Mouse (Mus musculus): ENCODE results near the gene Gm12169. TPM values are rescaled to one million over a fixed set of nuclear protein-coding genes. Genes with fewer than 3 reads are reported as not detected.
"Not testable (repeated sequence)": the region's sequence is repeated elsewhere in the genome, so short reads cannot be mapped to it uniquely, and the experiment has no call there.

Gene Gm12169
- total RNA-seq (2014; fragmentation: Nextera tagmentation) = not detected in 2 replicates
- total RNA-seq (2017) = not detected in 2 replicates

DNA sequence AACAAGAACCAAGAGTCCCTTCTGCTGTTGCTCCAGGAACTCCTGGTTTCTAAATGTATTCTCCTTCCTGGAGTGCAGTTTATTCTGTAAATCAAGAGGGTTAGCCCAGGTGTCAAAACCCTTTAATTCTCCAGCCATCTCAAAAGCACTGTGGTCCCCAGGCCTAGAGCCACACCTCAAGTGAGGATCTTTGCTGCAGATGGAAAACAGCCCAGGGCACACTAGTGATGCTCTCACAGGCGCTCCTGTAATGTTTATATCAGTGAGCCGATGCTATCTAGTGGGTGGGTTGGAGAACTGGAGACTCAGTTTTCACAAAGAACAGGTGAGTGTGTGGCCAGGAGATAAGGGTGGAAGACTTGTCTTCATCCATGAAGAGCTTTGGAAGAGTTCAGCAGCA is at the start of gene Gm12169:
Gene Gm12169, plus strand, starts transcription at position 301 of the 400 bp plus-strand sequence.
- ATAC-seq (replicated peaks; ENCODE audit: low FRiP score, low TSS enrichment, poor library complexity, severe bottlenecking) = no peak

DNA sequence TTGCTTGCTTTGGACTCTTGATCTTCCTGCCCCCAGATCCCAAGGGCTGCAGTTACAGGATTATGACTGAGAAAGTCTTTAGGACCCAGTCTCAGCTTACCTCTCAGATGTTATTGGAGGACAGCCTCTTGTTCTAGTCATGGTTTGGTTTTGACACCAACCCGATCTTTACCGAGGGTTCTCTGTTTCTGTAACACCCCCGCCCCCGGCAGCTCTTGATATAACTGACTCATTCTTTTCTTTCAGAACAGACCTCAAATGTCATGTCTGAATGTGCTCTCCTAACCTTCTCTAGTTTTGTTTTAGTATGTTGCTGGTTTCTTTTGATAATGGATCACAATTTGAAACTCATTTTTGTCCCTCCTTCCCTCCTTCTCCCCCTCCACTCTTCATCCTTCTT is 49.8 kb upstream of the Gm12169 start:
- ATAC-seq (replicated peaks; ENCODE audit: low FRiP score, low TSS enrichment, poor library complexity, severe bottlenecking) = no peak

DNA sequence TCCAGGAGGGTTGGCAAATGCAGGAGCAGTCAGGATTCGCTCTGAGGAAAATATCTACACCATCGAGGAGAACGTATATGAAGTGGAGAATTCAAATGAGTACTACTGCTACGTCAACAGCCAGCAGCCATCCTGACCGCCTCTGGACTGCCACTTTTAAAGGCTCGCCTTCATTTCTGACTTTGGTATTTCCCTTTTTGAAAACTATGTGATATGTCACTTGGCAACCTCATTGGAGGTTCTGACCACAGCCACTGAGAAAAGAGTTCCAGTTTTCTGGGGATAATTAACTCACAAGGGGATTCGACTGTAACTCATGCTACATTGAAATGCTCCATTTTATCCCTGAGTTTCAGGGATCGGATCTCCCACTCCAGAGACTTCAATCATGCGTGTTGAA is 44.7 kb upstream of the Gm12169 start:
- no peak for ATAC-seq (replicated peaks; ENCODE audit: low FRiP score, low TSS enrichment, poor library complexity, severe bottlenecking)

DNA sequence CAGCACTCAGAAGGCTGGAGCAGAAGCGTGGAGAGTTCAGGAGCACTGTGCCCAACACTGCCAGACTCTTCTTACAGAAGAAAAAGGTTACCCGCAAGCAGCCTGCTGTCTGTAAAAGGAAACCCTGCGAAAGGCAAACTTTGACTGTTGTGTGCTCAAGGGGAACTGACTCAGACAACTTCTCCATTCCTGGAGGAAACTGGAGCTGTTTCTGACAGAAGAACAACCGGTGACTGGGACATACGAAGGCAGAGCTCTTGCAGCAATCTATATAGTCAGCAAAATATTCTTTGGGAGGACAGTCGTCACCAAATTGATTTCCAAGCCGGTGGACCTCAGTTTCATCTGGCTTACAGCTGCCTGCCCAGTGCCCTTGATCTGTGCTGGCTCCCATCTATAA is 43.5 kb upstream of the Gm12169 start:
- no peak for ATAC-seq (replicated peaks; ENCODE audit: low FRiP score, low TSS enrichment, poor library complexity, severe bottlenecking)

DNA sequence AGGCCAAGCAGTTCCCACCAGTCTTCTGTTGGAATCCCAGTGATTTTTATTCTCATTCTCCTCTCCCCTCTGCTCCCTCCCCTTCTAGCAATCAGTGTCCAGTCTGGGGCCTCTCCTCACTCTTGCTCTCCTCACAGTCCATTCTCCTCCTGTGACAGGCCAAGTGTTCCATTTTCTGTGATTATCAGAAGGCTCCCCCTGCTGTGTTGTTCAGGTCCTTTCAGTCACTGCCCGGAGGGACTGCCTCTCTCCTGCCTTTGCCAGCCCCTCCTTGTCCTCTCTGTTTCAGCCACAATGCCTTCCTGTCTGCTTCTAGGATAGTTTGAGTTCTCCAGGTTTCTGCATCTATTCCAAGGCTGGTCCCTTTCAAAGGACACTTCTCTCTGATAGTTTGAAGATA is 35.8 kb upstream of the Gm12169 start:
- ATAC-seq (replicated peaks; ENCODE audit: low FRiP score, low TSS enrichment, poor library complexity, severe bottlenecking) = peak; percentile 67

DNA sequence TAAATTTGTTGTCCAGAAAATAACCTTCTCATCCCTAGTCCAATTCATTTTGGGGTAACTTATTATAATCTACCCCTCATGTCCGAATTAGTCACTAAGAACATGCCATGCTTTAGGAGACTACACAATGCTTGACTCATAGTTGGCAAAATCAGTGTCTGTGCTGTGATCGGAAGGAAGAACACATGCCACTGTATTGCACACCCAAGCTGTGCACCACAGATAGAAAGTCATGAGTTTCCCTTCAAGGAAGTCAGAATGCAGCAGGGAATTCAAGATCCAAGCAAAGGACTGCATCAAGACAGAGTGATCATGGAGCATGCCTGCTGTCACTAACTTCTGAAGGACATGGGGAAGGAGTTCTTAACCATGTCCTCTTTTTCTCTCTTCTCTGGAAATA is 35.4 kb upstream of the Gm12169 start:
- no peak for ATAC-seq (replicated peaks; ENCODE audit: low FRiP score, low TSS enrichment, poor library complexity, severe bottlenecking)

DNA sequence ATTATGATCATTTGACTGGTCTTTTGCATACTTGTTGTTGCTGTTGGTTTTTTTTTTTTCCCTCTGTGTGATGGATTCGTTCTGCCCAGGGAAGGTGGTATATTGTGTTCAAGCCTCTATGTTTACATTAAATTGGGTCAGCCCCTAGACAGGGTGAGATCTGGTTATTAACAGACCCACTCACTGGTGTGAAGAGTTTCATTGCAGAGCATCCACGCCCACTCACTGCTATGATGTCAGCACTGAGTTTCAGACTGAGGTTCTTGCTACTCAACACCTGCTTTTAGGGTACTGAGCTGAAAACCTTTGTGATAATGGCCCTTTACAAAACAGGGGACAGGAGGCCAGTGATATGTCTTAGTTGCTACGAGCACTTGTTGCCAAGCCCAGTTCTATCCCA is 16.9 kb upstream of the Gm12169 start:
- no peak for ATAC-seq (replicated peaks; ENCODE audit: low FRiP score, low TSS enrichment, poor library complexity, severe bottlenecking)

DNA sequence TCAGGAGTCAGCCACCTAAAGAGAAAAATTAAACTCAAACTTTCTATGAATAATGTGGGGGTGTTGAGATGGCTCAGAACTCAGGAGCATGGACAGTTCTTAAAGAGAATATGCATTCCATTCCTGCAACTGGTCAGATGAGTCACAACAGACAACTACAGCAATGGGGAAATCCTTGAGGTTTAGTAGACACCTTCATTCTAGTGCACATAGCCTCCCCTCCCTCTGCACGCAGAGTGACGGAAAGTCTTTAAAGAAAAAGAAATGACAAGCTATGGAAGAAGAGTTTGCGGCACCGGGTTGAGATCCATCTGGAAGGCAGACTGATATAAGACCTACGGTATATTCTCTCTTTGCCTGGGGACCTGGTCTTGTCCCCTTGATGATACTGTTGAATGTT is 14.1 kb upstream of the Gm12169 start:
- ATAC-seq (replicated peaks; ENCODE audit: low FRiP score, low TSS enrichment, poor library complexity, severe bottlenecking) = no peak

DNA sequence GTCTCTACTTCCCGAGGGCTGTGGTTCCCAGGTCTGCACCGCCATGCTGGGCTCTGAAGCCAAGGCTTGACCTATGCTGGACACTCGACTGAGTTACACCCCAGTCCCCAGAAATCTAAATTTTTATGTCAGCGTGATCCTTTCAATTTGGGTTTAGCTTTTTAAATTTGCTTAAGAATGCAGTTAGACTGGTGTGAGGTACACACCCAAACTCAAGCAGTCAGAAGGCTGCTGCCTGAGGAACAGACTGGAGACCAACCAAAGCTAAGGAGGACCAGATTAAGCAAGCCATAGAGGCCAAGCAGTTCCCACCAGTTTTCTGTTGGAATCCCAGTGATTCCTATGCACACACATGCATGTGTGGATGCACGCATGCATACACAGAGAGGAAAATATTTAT is 2.7 kb upstream of the Gm12169 start:
- not testable (repeated sequence) for ATAC-seq (replicated peaks; ENCODE audit: low FRiP score, low TSS enrichment, poor library complexity, severe bottlenecking)

DNA sequence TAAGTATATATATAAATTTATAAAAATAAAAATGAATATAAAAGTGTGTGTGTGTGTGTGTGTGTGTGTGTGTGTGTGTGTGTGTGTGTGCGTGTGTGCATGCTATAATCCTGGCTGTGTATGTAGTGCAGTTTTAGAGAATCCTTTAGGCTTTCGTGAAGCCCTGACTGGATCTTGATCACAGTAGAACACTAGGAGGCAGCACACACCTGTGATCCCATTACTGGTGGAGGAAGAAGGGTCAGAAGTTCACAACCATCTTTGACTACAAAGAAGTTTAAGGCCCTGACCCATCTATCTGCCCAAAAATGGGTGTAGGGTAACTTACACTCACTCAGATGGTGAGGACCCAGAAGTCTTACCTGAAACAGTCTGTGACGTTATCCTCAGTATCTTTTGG is 1.3 kb upstream of the Gm12169 start:
- ATAC-seq (replicated peaks; ENCODE audit: low FRiP score, low TSS enrichment, poor library complexity, severe bottlenecking) = no peak

DNA sequence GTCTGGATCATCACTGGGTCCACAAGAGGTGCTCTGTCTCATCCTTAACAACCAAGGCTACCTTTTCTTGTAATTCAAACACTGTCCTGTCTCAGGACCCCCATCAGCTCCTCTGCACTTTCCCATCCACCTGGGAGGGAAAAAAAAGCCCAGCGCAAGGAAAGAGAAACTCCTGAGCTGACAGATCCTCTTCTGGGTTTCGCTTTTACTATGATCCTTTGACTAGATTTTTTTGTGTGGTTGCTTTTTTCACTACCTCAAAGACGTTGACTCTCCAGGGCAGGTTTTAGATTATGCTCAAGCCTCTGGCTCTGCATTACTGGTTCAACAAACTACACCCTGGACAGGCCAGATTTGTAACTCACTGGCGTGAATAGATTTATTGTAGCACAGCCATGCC is 6.1 kb downstream of the Gm12169 start:
- no peak for ATAC-seq (replicated peaks; ENCODE audit: low FRiP score, low TSS enrichment, poor library complexity, severe bottlenecking)

DNA sequence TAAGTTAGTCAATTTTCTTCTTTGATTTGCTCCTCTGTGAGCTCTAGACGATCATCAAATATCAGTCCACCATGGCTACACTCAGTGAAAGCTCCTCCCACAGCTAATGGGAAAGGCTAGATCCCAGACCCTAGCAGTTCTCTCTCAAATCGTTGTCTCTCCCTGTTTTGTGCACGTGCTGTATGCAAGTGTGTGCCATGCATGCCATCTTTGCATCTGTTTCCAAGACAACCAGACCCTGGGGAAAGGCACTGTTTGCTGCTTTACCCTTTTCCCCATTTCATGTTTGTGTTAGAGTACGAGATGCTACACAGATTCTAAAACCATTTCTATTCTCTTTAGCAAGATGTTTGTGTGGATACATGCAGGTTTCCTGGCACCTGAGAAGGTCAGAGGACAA is 13.0 kb downstream of the Gm12169 start:
- no peak for ATAC-seq (replicated peaks; ENCODE audit: low FRiP score, low TSS enrichment, poor library complexity, severe bottlenecking)

DNA sequence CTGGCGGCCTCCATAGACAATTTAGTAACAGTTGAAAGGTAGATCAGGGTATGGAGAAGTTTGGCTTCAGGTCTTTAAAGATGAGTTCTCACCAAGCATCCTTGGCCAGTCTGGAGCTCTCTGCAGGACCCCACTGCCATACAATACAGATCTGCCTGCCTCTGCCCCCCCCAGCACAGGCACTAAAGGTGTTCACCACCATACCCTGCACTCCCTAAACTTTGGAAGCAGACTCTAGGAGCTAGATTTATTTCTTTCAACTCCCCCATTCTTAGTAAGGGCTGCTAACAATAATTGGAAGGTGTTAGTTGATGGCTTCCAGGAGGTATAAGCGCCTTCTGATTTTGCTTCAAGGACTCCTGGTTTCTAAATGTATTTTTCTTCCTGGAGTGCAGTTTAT is 19.5 kb downstream of the Gm12169 start:
- no peak for ATAC-seq (replicated peaks; ENCODE audit: low FRiP score, low TSS enrichment, poor library complexity, severe bottlenecking)

DNA sequence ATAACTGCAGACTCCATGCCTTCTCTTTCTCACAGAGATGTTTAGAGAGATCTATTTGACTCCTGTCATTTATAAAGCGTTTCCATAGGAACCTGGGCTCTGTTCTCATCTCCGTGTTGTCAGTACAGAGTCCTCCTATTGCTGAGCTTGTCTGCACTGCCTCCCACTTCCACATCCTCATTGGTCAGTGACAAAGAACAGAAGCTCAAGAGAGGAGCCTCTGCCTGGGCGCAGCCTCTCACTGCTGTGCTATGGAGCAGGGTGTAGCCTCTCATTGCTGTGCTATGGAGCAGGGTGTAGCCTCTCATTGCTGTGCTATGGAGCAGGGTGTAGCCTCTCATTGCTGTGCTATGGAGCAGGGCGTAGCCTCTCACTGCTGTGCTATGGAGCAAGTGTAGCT is 25.7 kb downstream of the Gm12169 start:
- ATAC-seq (replicated peaks; ENCODE audit: low FRiP score, low TSS enrichment, poor library complexity, severe bottlenecking) = no peak

DNA sequence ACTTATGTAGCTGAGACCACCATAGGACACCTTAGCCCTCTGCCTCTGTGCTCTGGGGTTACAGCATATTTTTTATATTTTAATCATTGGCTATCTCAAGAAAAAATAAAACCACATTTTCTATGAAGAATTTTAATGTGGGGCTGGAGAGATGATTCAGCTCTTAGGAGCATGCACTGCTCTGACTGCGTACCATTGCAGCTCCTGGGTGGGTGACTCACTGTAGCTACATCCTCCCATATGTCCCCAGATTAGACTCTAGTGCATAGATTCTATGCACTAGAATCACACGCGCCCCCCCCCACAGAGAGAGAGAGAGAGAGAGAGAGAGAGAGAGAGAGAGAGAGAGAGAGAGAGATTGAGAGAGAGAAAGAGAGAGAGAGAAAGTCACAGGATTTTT is 28.7 kb downstream of the Gm12169 start:
- no peak for ATAC-seq (replicated peaks; ENCODE audit: low FRiP score, low TSS enrichment, poor library complexity, severe bottlenecking)

DNA sequence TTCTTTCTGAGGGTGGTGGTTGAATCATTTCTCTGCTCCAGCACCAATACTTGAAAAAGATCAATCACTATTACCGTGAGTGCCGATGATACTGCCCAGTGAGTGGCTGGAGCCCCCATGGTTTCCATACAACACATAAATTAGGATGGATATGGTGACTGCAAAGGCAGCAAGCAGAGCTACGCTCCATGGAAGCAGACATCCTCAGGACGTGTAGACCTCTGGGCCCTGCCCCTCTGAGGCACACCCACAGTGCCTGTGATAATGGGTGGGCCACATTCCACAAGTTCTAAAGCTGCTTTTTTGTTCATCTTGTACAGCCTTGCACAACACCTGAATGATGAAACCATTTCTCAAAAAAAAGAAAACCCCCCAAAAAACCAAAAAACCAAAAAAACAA is 37.1 kb downstream of the Gm12169 start:
- no peak for ATAC-seq (replicated peaks; ENCODE audit: low FRiP score, low TSS enrichment, poor library complexity, severe bottlenecking)

DNA sequence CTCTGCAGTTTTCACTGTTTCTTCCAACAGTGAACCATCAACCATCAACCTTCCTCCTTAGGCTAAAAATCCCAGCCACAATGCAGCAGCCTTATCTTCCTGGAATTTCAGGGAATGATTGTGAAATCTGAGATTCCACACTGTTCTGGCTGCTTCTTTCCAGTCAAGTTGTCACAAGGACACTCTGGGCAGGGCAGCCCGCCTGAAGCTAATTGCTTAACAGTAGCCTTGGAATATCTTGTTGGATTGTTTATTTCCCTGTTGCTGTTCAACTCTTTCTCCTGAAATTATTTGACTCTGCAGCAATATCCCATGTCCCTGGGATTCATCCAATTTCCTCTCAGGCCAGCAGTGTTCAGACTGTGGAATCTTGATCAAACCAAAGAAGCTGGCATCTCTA is 40.7 kb downstream of the Gm12169 start:
- ATAC-seq (replicated peaks; ENCODE audit: low FRiP score, low TSS enrichment, poor library complexity, severe bottlenecking) = no peak

DNA sequence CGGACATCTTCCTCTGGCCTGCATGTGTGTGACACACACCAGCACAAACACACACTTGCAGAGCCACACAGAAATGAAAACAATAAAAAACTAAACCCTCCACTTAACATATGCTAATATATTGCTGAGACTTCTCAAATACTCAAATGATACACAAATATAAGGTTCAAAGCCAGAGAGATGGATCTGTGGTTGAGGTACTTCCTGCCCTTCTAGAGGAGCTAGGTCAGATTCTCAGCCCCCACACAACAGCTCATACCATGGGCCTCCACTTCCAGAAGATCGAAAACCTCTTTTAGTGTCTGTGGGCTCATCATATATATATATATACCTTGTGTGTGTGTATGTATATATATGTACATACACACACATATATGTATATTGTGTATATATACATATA is 42.0 kb downstream of the Gm12169 start:
- no peak for ATAC-seq (replicated peaks; ENCODE audit: low FRiP score, low TSS enrichment, poor library complexity, severe bottlenecking)

DNA sequence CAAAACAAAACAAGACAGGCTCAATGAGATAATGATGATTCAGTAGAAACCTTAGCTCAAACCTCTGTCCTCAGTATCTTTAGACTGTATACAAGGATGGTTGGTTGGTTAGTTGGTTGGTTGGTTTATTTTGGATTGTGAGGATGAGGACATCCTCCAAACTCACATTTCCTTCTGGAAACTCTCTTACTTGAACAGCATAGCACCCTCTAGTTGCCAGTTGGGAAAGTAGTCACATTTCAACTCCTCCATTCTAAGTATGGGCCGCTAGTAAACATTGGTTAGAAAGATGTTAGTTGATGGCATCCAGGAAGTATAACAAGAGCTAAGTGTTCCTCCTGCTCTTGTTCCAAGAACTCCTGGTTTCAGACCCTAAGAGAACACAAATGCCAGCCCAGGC is 45.1 kb downstream of the Gm12169 start:
- ATAC-seq (replicated peaks; ENCODE audit: low FRiP score, low TSS enrichment, poor library complexity, severe bottlenecking) = no peak

DNA sequence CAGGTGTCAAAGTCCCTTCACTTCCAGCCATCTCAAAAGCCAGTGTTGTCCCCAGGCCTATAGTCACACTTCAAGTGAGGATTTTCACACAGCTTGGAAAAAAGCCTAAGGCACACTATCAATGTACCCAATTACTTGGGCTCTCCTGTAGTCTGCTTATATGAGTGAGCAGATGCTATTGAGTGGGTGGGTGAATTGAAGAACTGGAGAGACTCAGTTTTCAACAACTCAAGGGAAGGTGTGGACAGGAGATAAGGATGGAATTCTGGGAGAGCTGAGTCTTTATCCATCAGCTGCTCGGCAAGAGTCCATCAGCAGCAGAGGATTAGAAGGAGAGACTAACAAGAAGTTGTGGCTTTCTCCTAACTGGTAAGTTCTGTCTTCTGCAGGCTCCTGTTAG is 47.3 kb downstream of the Gm12169 start, which contains the start of gene BC053393:
Gene BC053393, plus strand, starts transcription at position 210 of the 400 bp plus-strand sequence.
- no peak for ATAC-seq (replicated peaks; ENCODE audit: low FRiP score, low TSS enrichment, poor library complexity, severe bottlenecking)

DNA sequence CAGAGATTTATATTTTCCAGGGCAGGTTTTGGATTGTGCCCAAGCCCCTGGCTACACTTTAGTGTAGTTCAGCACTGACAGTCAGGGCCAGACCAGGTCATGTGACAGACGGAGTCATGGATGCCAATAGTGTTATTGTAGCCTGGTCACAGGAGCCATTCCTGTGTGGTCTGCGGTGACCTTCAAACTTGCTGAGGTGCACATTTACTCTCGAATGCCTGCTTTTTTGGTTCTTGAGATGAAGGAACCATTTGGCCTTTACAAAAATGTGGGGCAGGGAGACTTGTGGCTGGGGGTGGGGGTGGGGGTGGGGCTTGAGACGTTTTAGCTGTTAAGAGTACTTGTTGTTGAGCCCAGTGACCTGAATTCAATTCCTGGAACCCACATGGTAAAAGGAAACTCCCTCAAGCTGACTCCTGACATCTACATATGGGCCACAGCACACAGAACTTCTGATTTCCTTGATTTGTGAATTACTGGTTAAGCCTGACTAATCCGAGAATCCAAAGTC is 54.8 kb downstream of the Gm12169 start:
- no peak for ATAC-seq (replicated peaks; ENCODE audit: low FRiP score, low TSS enrichment, poor library complexity, severe bottlenecking)

DNA sequence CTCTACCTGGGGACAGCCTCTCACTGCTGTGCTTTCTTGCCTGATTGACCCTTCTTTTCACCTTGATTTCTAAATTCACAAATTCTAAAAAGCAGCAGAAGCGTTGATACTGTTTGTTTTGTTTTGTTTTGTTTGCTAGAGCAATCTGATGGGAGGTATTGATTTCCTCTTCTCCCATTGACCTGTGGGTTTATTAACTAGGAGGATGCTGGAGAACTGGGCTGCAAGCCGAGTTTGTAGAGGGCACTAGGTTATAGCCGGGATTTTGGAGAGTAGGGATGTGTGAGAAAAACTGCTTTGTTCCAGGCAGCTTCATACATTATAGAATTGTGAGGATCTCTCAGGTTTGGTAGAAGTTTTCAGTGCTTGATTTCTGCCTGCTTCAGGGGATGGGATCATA is 56.4 kb downstream of the Gm12169 start:
- ATAC-seq (replicated peaks; ENCODE audit: low FRiP score, low TSS enrichment, poor library complexity, severe bottlenecking) = no peak
